Mouse (Mus musculus) kidney, adult 10 weeks (tissue): Measurements from ENCODE around the gene Mrgpra2a. TPM values are rescaled to one million over a fixed set of nuclear protein-coding genes. Genes with fewer than 3 reads are reported as not detected.

Experiments used
- polyA plus RNA-seq: library from polyadenylated mRNA; stranded (reverse); fragments of 350-450 nt; fragmentation: Illumina TruSeq; extraction: RNeasy Lipid Tissue Mini Kit (QIAGEN cat#74804); gene quantifications from one replicate; pipeline ENCODE4 v1.2.3, GENCODE M21; 2014; ENCODE audit warnings: low read depth, low replicate concordance

Mrgpra2a gene
- polyA plus RNA-seq: not detected

GRCm38 (mm10) chr7:47452015-47452414, at the start of gene Mrgpra2a:
TSS of gene Mrgpra2a (minus strand) at chr7:47452139.

Other genes starting within 250 kb of the Mrgpra2a start
- not detected for gene Mrgpra6, start 247.2 kb downstream of the Mrgpra2a start, polyA plus RNA-seq
- gene Mrgpra9, start 199.3 kb downstream of the Mrgpra2a start, polyA plus RNA-seq: not detected
- not detected for gene Mrgpra1, start 97.9 kb downstream of the Mrgpra2a start, polyA plus RNA-seq
- gene Mrgpra2b, start 76.7 kb upstream of the Mrgpra2a start, polyA plus RNA-seq: not detected
- gene Mrgpra3, start 149.2 kb upstream of the Mrgpra2a start, polyA plus RNA-seq: not detected